Comparison of ENCODE assay signal across 8 mouse cellular contexts in the genomic region with DNA sequence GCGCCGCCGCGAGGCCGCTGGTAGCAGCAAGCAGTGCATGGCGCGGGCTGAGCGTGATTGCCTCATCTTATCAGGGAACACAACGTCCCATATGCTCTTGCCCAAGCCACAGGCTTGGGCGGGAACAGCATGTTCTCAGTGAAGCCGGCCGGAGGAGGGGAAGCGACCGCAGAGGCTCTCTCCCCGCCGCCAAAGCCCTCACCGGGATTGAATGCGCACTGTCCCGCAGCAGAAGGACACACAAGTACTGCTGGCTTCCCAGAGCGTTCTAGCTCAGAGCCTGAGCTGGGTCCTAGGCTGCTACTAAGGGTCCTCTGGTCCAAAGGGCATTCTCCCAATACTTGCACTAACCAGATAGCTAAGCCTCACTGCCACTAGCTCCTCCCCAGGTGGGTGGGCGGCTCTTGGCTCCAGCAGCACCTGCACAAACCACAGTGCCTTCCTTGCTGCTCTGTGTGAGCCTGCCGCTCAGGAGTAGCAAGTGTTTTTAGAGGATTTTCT. TPM values are rescaled to one million over a fixed set of nuclear protein-coding genes. Genes with fewer than 3 reads are reported as not detected.
DNase-seq lines count a peak whose midpoint lies in the region; ATAC-seq and TF ChIP-seq lines count a peak whose summit lies in the region.

No protein-coding gene starts in this region.

- under 1% methylated on average over 22 of the region's 22 CpGs for WGBS in limb, embryonic 14.5 days
- WGBS in midbrain, embryonic 16.5 days: 2% methylated on average over 22 of the region's 22 CpGs
- 1% methylated on average over 22 of the region's 22 CpGs for whole genome bisulfite sequencing in spleen, adult 2 months

- DNase-seq in A20 (ENCODE audit: low read depth, low spot score): peak; percentile 85
- DNase-seq in heart, adult 8-10 months (ENCODE audit: low spot score): peak; percentile 96
- peak; percentile 96 for DNase-seq in kidney, adult 9 months
- peak; percentile 80 for DNase-seq in limb, embryonic 14.5 days (ENCODE audit: low spot score)
- DNase-seq in spleen, adult 2 months (ENCODE audit: low read depth in 1 of 2, low spot score in 2 of 2): peak; percentile 35 to 71

- peak overlapping the region; percentile 73 for H3K4me2 ChIP-seq in limb, embryonic 14.5 days (replicated peaks; ENCODE audit: low read depth, low read length, severe bottlenecking)
- H3K4me2 ChIP-seq in midbrain, embryonic 16.5 days (ENCODE audit: low read length): peak overlapping the region; percentile 66

- no peaks in the 10 kb centered on the region for H3K36me3 ChIP-seq in limb, embryonic 14.5 days (ENCODE audit: control insufficient read depth, insufficient read depth, low read length)
- H3K36me3 ChIP-seq in midbrain, embryonic 16.5 days (ENCODE audit: control insufficient read depth, insufficient read depth, low read length): no peaks in the 10 kb centered on the region
- no peaks in the 10 kb centered on the region for H3K36me3 ChIP-seq in spleen, adult 2 months (ENCODE audit: control insufficient read depth, insufficient read depth, low read length)

- H3K4me3 ChIP-seq in bone marrow macrophage, adult 2 months (ENCODE audit: insufficient read depth, low read length): peak overlapping the region; percentile 53
- H3K4me3 ChIP-seq in embryonic fibroblast, embryonic 13.5 days (ENCODE audit: insufficient read depth, low read length): no peak overlapping the region
- H3K4me3 ChIP-seq in limb, embryonic 14.5 days (replicated peaks; ENCODE audit: low read length): peak overlapping the region; percentile 31
- H3K4me3 ChIP-seq in midbrain, embryonic 16.5 days (ENCODE audit: low read depth, low read length): peak overlapping the region; percentile 29
- peak overlapping the region; percentile 37; the same call in 1 of the 2 replicates for H3K4me3 ChIP-seq in spleen, adult 2 months (ENCODE audit: extremely low read depth, insufficient read depth, insufficient read length)

- H3K27me3 ChIP-seq in limb, embryonic 14.5 days (ENCODE audit: control insufficient read depth, insufficient read depth, low read length): no peaks in the 10 kb centered on the region
- no peaks in the 10 kb centered on the region for H3K27me3 ChIP-seq in midbrain, embryonic 16.5 days (ENCODE audit: control insufficient read depth, insufficient read depth, low read depth, low read length)
- no peaks in the 10 kb centered on the region for H3K27me3 ChIP-seq in spleen, adult 2 months (ENCODE audit: control insufficient read depth, insufficient read depth, low read length)

- TF ChIP-seq POLR2A in bone marrow macrophage, adult 2 months (IDR thresholded peaks at IDR 0.05; ENCODE audit: borderline replicate concordance, low read depth, low read length): no peak
- TF ChIP-seq POLR2A in embryonic fibroblast, embryonic 13.5 days (IDR thresholded peaks at IDR 0.05; ENCODE audit: low read depth, low read length): no peak
- TF ChIP-seq POLR2A in limb, embryonic 14.5 days (IDR thresholded peaks at IDR 0.05; ENCODE audit: borderline replicate concordance, extremely low read depth, insufficient read depth, insufficient read length): no peak
- TF ChIP-seq POLR2A in spleen, adult 2 months (IDR thresholded peaks at IDR 0.05; ENCODE audit: low read depth, low read length): no peak

- peak overlapping the region; percentile 48 for H3K27ac ChIP-seq in bone marrow macrophage, adult 2 months (ENCODE audit: insufficient read depth, low read depth, low read length)
- H3K27ac ChIP-seq in embryonic fibroblast, embryonic 13.5 days (ENCODE audit: insufficient read depth, low read length): peak overlapping the region; percentile 46; the same call in 1 of the 2 replicates
- H3K27ac ChIP-seq in limb, embryonic 14.5 days (replicated peaks; ENCODE audit: low read depth, low read length): no peak overlapping the region
- no peak overlapping the region for H3K27ac ChIP-seq in midbrain, embryonic 16.5 days (ENCODE audit: low read length)
- H3K27ac ChIP-seq in spleen, adult 2 months (ENCODE audit: insufficient read depth, low read length): peak overlapping the region; percentile 67

- peak overlapping the region; percentile 58 for H3K9ac ChIP-seq in limb, embryonic 14.5 days (ENCODE audit: low read depth, low read length, severe bottlenecking)
- peak overlapping the region; percentile 8; the same call in 1 of the 2 replicates for H3K9ac ChIP-seq in midbrain, embryonic 16.5 days (ENCODE audit: low read depth, low read length)

- no peaks in the 10 kb centered on the region for H3K9me3 ChIP-seq in limb, embryonic 14.5 days (ENCODE audit: control insufficient read depth, low read length)
- H3K9me3 ChIP-seq in midbrain, embryonic 16.5 days (replicated peaks; ENCODE audit: control insufficient read depth, low read length, poor library complexity, severe bottlenecking): no peaks in the 10 kb centered on the region

- TF ChIP-seq CTCF in bone marrow macrophage, adult 2 months (IDR thresholded peaks at IDR 0.05; ENCODE audit: low read depth, low read length): no peak
- TF ChIP-seq CTCF in embryonic fibroblast, embryonic 13.5 days (IDR thresholded peaks at IDR 0.05; ENCODE audit: borderline replicate concordance, insufficient read depth, low read length): peak; percentile 63; the same call in 1 of the 2 replicates
- TF ChIP-seq CTCF in spleen, adult 2 months (IDR thresholded peaks at IDR 0.05; ENCODE audit: extremely low read depth, insufficient read depth, insufficient read length, insufficient replicate concordance): 0 out of 2 replicates have a peak, but pooled peaks have one; percentile 15

- ATAC-seq in limb, embryonic 14.5 days (ENCODE audit: low FRiP score, low read depth): peak; percentile 78
- ATAC-seq in midbrain, embryonic 16.5 days: peak; percentile 83

- H3K4me1 ChIP-seq in bone marrow macrophage, adult 2 months (ENCODE audit: control insufficient read depth, insufficient read depth, low read length): peaks cover 46% of the 10 kb centered on the region
- peaks cover 10% of the 10 kb centered on the region for H3K4me1 ChIP-seq in embryonic fibroblast, embryonic 13.5 days (ENCODE audit: control insufficient read depth, insufficient read depth, low read length)
- peaks cover 14% of the 10 kb centered on the region for H3K4me1 ChIP-seq in limb, embryonic 14.5 days (ENCODE audit: control insufficient read depth, insufficient read depth, low read length)
- H3K4me1 ChIP-seq in midbrain, embryonic 16.5 days (ENCODE audit: control insufficient read depth, insufficient read depth, low read length): peaks cover 24% of the 10 kb centered on the region
- H3K4me1 ChIP-seq in spleen, adult 2 months (ENCODE audit: control insufficient read depth, insufficient read depth, insufficient read length): peaks cover 35% of the 10 kb centered on the region; the same call in 1 of the 2 replicates

RNA-seq across cellular contexts. Expression of gene E030018B13Rik, which starts 19.6 kb away (rescaled TPM):
- polyA plus RNA-seq in bone marrow macrophage, adult 2 months (2012; ENCODE audit: insufficient read depth, insufficient read length, missing spikeins): not detected in 2 replicates
- not detected in 2 replicates for polyA plus RNA-seq in embryonic fibroblast, embryonic 13.5 days (2011; ENCODE audit: insufficient read length, low read depth, missing spikeins)
- total RNA-seq in heart, adult 8-10 months (2022): not detected
- not detected in 2 replicates for polyA plus RNA-seq in limb, embryonic 14.5 days (2012; rRNA removed)
- not detected in 2 replicates for polyA plus RNA-seq in limb, embryonic 14.5 days (2014; fragmentation: Nextera tagmentation; extraction: Ambion mirVana)
- 0.21 TPM in 1 of 2 replicates, not detected in the other for polyA plus RNA-seq in midbrain, embryonic 16.5 days (2015; fragmentation: Nextera tagmentation; extraction: Ambion mirVana)
- polyA plus RNA-seq in spleen, adult 2 months (2012; rRNA removed): not detected in 2 replicates

RNA-seq across cellular contexts. Expression of gene Klf13, which starts 41.7 kb away (rescaled TPM):
- 73.0 and 75.3 TPM in 2 replicates for polyA plus RNA-seq in bone marrow macrophage, adult 2 months (2012; ENCODE audit: insufficient read depth, insufficient read length, missing spikeins)
- 34.6 and 40.2 TPM in 2 replicates for polyA plus RNA-seq in embryonic fibroblast, embryonic 13.5 days (2011; ENCODE audit: insufficient read length, low read depth, missing spikeins)
- total RNA-seq in heart, adult 8-10 months (2022): 10 to 100 TPM; 39.6 to 53.1 (median 47.7) TPM
- polyA plus RNA-seq in limb, embryonic 14.5 days (2012; rRNA removed): 9.9 and 12.3 TPM in 2 replicates
- 27.0 and 28.0 TPM in 2 replicates for polyA plus RNA-seq in limb, embryonic 14.5 days (2014; fragmentation: Nextera tagmentation; extraction: Ambion mirVana)
- polyA plus RNA-seq in midbrain, embryonic 16.5 days (2015; fragmentation: Nextera tagmentation; extraction: Ambion mirVana): 19.9 and 21.6 TPM in 2 replicates
- polyA plus RNA-seq in spleen, adult 2 months (2012; rRNA removed): 72.0 and 89.0 TPM in 2 replicates

Comparison
In these comparisons a context has a peak if more than half of its experiments do, and no peak if none do; other contexts are left out.
1. H3K27ac ChIP-seq: peak in bone marrow macrophage, adult 2 months (single experiment), embryonic fibroblast, embryonic 13.5 days (single experiment) and spleen, adult 2 months (single experiment); none in limb, embryonic 14.5 days (single experiment) and midbrain, embryonic 16.5 days (single experiment).
2. Peak in every context shown above with its lines, with median percentiles within 50 percentile points of each other: DNase-seq.